In the genomic region with DNA sequence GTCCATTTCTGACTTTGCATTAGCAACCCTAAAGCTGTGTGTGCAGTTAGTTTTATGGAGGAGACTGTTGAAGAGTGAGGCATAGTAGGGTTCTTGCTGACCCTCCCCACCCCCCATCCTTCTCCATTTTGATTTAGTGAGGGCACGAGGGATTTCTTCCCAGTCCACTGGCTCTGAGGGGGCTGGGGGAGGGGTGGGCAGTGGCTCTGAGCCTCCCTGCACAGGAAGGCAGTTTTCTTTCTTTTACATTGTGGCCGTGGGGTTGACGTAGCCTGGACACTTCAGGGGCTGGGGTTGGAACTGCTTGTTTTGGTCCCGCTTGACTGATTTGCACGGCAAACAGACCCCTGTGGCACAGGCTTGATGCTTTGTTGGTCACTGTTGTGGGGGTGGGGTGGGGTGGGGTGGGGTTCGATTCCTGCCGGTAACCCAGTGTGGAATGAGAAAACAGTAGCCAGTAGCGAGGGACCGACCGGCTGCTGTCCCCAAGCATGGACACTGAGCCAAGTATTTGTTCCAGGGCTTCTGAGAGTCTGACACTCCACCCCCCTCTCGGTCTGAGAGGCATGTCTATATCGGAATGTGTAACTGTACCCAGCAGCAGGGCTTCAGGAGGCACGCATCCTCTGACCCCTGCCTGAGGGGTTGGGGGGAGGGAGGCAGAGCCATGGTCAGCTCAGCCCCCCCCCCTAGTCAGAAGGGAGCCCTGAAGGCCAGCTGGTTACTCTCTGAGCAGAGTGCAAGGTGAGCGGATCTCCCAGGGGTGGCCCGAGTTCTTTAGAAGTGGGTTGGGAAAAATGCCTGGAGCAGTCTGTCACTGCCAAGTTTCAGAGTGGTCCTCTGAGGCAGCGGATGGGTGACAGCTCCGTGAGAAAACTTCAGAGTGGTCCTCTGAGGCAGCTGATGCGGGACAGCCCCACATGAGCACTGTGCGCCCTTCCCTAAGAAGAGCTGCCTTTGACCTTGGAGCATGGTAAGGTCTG, we compare ENCODE assay signal across 8 mouse cellular contexts. TPM values are rescaled to one million over a fixed set of nuclear protein-coding genes. Genes with fewer than 3 reads are reported as not detected.
DNase-seq lines count a peak whose midpoint lies in the region; ATAC-seq and TF ChIP-seq lines count a peak whose summit lies in the region.

No protein-coding gene starts in this region.

- ATAC-seq in limb, embryonic 15.5 days (ENCODE audit: insufficient number of reproducible peaks, low FRiP score, low TSS enrichment, low read depth) = peak; percentile 67

- H3K79me2 ChIP-seq in myocyte (ENCODE audit: control insufficient read depth, insufficient read depth) = peaks cover 21% of the 10 kb centered on the region

- peak overlapping the region; percentile 71 for H3K27ac ChIP-seq in embryonic fibroblast, embryonic 13.5 days (ENCODE audit: insufficient read depth, low read length)
- H3K27ac ChIP-seq in limb, embryonic 15.5 days = peak overlapping the region; percentile 83

- no peaks in the 10 kb centered on the region for H3K27me3 ChIP-seq in limb, embryonic 15.5 days
- H3K27me3 ChIP-seq in myocyte (ENCODE audit: control insufficient read depth, insufficient read depth, insufficient read length) = no peaks in the 10 kb centered on the region

- H3K4me2 ChIP-seq in limb, embryonic 15.5 days = peak overlapping the region; percentile 44
- H3K4me2 ChIP-seq in myocyte (ENCODE audit: low read depth) = peak overlapping the region; percentile 40

- DNase-seq in cerebellum, adult 9-10 months = peak; percentile 52
- peak; percentile 67 to 71 for DNase-seq in heart, postnatal 14 days
- no peak for DNase-seq in B cell, adult 2 months
- no peak for DNase-seq in left cerebral cortex, adult 8-10 months (ENCODE audit: low spot score in 2 of 2)
- no peak for DNase-seq in thymus, postnatal 10 days (ENCODE audit: low spot score in 2 of 2)

- H3K9me3 ChIP-seq in limb, embryonic 15.5 days = no peaks in the 10 kb centered on the region

- 24% methylated on average over 19 of the region's 19 CpGs for WGBS in limb, embryonic 15.5 days

- H3ac ChIP-seq in myocyte (ENCODE audit: control insufficient read depth, insufficient read length) = no peak overlapping the region

- no peak overlapping the region for H3K9ac ChIP-seq in limb, embryonic 15.5 days

- TF ChIP-seq CTCF in embryonic fibroblast, embryonic 13.5 days (IDR thresholded peaks at IDR 0.05; ENCODE audit: borderline replicate concordance, insufficient read depth, low read length) = no peak

- no peak for TF ChIP-seq POLR2A in embryonic fibroblast, embryonic 13.5 days (IDR thresholded peaks at IDR 0.05; ENCODE audit: low read depth, low read length)
- TF ChIP-seq POLR2A in myocyte (IDR thresholded peaks at IDR 0.05; ENCODE audit: insufficient read length, low read depth) = no peak

- intact Hi-C loops in heart, postnatal 14 days (cut with DNase I) = loop anchor here (1.0 kb wide), 1 partner anchor 17 kb away; no protein-coding TSS in a partner anchor

- peak overlapping the region; percentile 53 for H3K4me3 ChIP-seq in embryonic fibroblast, embryonic 13.5 days (ENCODE audit: insufficient read depth, low read length)
- peak overlapping the region; percentile 34 for H3K4me3 ChIP-seq in limb, embryonic 15.5 days
- H3K4me3 ChIP-seq in myocyte = peak overlapping the region; percentile 4

- H3K4me1 ChIP-seq in embryonic fibroblast, embryonic 13.5 days (ENCODE audit: control insufficient read depth, insufficient read depth, low read length) = peaks cover 10% of the 10 kb centered on the region; the same call in 1 of the 2 replicates
- H3K4me1 ChIP-seq in limb, embryonic 15.5 days = peaks cover 64% of the 10 kb centered on the region

- peaks cover 16% of the 10 kb centered on the region; the same call in 1 of the 2 replicates for H3K36me3 ChIP-seq in limb, embryonic 15.5 days
- peaks cover 5% of the 10 kb centered on the region for H3K36me3 ChIP-seq in myocyte (ENCODE audit: control insufficient read depth, insufficient read depth)

TF ChIP-seq in myocyte, 11 proteins besides CTCF, POLR2A, EP300 and RAD21:
- TF ChIP-seq REST (IDR thresholded peaks at IDR 0.05; ENCODE audit: insufficient read depth, insufficient read length) (no peak), MYOG (IDR thresholded peaks at IDR 0.05; ENCODE audit: control insufficient read depth in 1 of 3, insufficient read depth in 1 of 3, insufficient read length in 2 of 3, low read depth in 2 of 3) (peak in 1 of 3 experiments; percentile 14), MYOD1 (IDR thresholded peaks at IDR 0.05; ENCODE audit: control insufficient read depth in 1 of 3, insufficient read length in 2 of 3, low read depth in 2 of 3) (peak in 1 of 3 experiments; percentile 1)
TF ChIP-seq in myocyte: peak in this region for 2.

RNA-seq across cellular contexts. Expression of a gene that starts 25.2 kb away (rescaled TPM):
- polyA plus RNA-seq in embryonic fibroblast, embryonic 13.5 days (2011; ENCODE audit: insufficient read length, low read depth, missing spikeins) = 50.6 and 52.9 TPM in 2 replicates
- 10 to 100 TPM; 60.3 to 68.7 TPM for total RNA-seq in heart, postnatal 14 days (2021)
- 53.4 and 59.3 TPM in 2 replicates for polyA plus RNA-seq in limb, embryonic 15.5 days (2015; fragmentation: Nextera tagmentation; extraction: Ambion mirVana)
- 39.8 TPM for polyA plus RNA-seq in myocyte (2012; fragmentation: generic; extraction: Trizol)
- total RNA-seq in left cerebral cortex, adult 8-10 months (2022) = 10 to 100 TPM; 32.7 to 41.5 (median 38.5) TPM

RNA-seq across cellular contexts. Expression of a gene that starts 48.9 kb away (rescaled TPM):
- not detected in 2 replicates for polyA plus RNA-seq in embryonic fibroblast, embryonic 13.5 days (2011; ENCODE audit: insufficient read length, low read depth, missing spikeins)
- total RNA-seq in heart, postnatal 14 days (2021) = not detected
- 1.9 and 2.7 TPM in 2 replicates for polyA plus RNA-seq in limb, embryonic 15.5 days (2015; fragmentation: Nextera tagmentation; extraction: Ambion mirVana)
- not detected for polyA plus RNA-seq in myocyte (2012; fragmentation: generic; extraction: Trizol)
- total RNA-seq in left cerebral cortex, adult 8-10 months (2022) = not detected

RNA-seq across cellular contexts. Expression of a gene that starts 50.9 kb away (rescaled TPM):
- 7.6 and 8.6 TPM in 2 replicates for polyA plus RNA-seq in embryonic fibroblast, embryonic 13.5 days (2011; ENCODE audit: insufficient read length, low read depth, missing spikeins)
- total RNA-seq in heart, postnatal 14 days (2021) = 1 to 10 TPM; 4.1 to 5.3 TPM
- 22.3 and 23.5 TPM in 2 replicates for polyA plus RNA-seq in limb, embryonic 15.5 days (2015; fragmentation: Nextera tagmentation; extraction: Ambion mirVana)
- 0.62 TPM for polyA plus RNA-seq in myocyte (2012; fragmentation: generic; extraction: Trizol)
- 1 to 10 TPM; 4.3 to 5.6 (median 4.8) TPM for total RNA-seq in left cerebral cortex, adult 8-10 months (2022)

RNA-seq across cellular contexts. Expression of a gene that starts 51.1 kb away (rescaled TPM):
- 83.5 and 94.6 TPM in 2 replicates for polyA plus RNA-seq in embryonic fibroblast, embryonic 13.5 days (2011; ENCODE audit: insufficient read length, low read depth, missing spikeins)
- total RNA-seq in heart, postnatal 14 days (2021) = 10 to 100 TPM; 29.7 to 30.0 TPM
- 127 and 138 TPM in 2 replicates for polyA plus RNA-seq in limb, embryonic 15.5 days (2015; fragmentation: Nextera tagmentation; extraction: Ambion mirVana)
- 81.9 TPM for polyA plus RNA-seq in myocyte (2012; fragmentation: generic; extraction: Trizol)
- total RNA-seq in left cerebral cortex, adult 8-10 months (2022) = 100 to 1,000 TPM in 3 of 4 experiments, 10 to 100 TPM in 1; 94.2 to 133 (median 116) TPM

Comparison
In these comparisons a context has a peak if more than half of its experiments do, and no peak if none do; other contexts are left out.
1. DNase-seq: peak in cerebellum, adult 9-10 months (single experiment) and heart, postnatal 14 days (2 of 2); none in B cell, adult 2 months (0 of 2), left cerebral cortex, adult 8-10 months (0 of 2) and thymus, postnatal 10 days (0 of 2).
2. Peak in every context shown above with its lines, with median percentiles within 50 percentile points of each other: H3K4me3 ChIP-seq.